Comparison of ENCODE assay signal across 15 mouse cellular contexts in the genomic region with DNA sequence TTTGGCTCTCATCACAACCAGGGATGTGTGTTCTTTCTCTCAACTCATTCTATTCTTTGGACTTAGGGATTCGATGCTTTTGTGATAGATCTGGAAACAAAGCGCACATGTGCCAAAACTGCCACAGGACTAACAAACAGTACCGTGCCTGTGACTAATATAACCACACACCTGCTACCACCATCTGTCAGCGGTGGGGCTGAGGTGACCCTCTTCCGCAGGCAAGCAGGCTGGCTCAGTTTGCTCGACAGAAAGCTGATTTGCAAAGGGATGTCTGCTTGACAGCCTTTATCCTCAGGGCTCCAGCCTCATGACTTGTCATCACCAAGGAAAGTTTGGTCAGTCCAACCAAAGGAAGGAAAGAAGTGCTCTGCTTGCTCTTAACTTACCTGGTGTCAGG.
DNase-seq lines count a peak whose midpoint lies in the region; ATAC-seq and TF ChIP-seq lines count a peak whose summit lies in the region.
"Had no signal": no experiment of that assay in that cellular context is flagged by ENCODE, and none has a peak within 500 bp of the region (broad histone marks: within the 10 kb centered on the region; RNA-seq: fewer than 3 reads in every experiment).

No protein-coding gene starts in this region.

- H3K9ac ChIP-seq in forebrain, embryonic 12.5 days, result no peak overlapping the region
- no peak overlapping the region for H3K9ac ChIP-seq in neural tube, embryonic 13.5 days
- H3K9ac ChIP-seq in forebrain, embryonic 16.5 days (replicated peaks; ENCODE audit: low read depth, low read length), result no peak overlapping the region
- no peak overlapping the region for H3K9ac ChIP-seq in heart, adult 2 months (ENCODE audit: low read depth, low read length)
- H3K9ac ChIP-seq: intestine, embryonic 15.5 days; limb, embryonic 13.5 days; stomach, embryonic 15.5 days had no signal

- no peaks in the 10 kb centered on the region for H3K36me3 ChIP-seq in forebrain, embryonic 12.5 days (replicated peaks)
- H3K36me3 ChIP-seq in forebrain, embryonic 10.5 days (replicated peaks), result no peaks in the 10 kb centered on the region
- H3K36me3 ChIP-seq in neural tube, embryonic 13.5 days, result no peaks in the 10 kb centered on the region
- H3K36me3 ChIP-seq in forebrain, embryonic 16.5 days (ENCODE audit: control insufficient read depth, insufficient read depth), result no peaks in the 10 kb centered on the region
- no peaks in the 10 kb centered on the region for H3K36me3 ChIP-seq in heart, adult 2 months (ENCODE audit: control insufficient read depth, insufficient read depth, low read length)
- H3K36me3 ChIP-seq: intestine, embryonic 15.5 days; limb, embryonic 13.5 days; stomach, embryonic 15.5 days had no signal

- H3K27ac ChIP-seq in forebrain, embryonic 12.5 days, result no peak overlapping the region
- H3K27ac ChIP-seq in forebrain, embryonic 10.5 days, result no peak overlapping the region
- H3K27ac ChIP-seq in neural tube, embryonic 13.5 days (replicated peaks), result peak overlapping the region; percentile 33
- H3K27ac ChIP-seq in forebrain, embryonic 16.5 days (ENCODE audit: low read length), result no peak overlapping the region
- no peak overlapping the region for H3K27ac ChIP-seq in heart, adult 2 months
- H3K27ac ChIP-seq: intestine, embryonic 15.5 days; limb, embryonic 13.5 days; stomach, embryonic 15.5 days had no signal

- H3K27me3 ChIP-seq in forebrain, embryonic 12.5 days, result no peaks in the 10 kb centered on the region
- H3K27me3 ChIP-seq in forebrain, embryonic 10.5 days (ENCODE audit: poor library complexity, severe bottlenecking), result no peaks in the 10 kb centered on the region
- no peaks in the 10 kb centered on the region for H3K27me3 ChIP-seq in neural tube, embryonic 13.5 days
- H3K27me3 ChIP-seq in forebrain, embryonic 16.5 days (replicated peaks; ENCODE audit: control insufficient read depth, insufficient read depth, low read length), result no peaks in the 10 kb centered on the region
- H3K27me3 ChIP-seq in heart, adult 2 months (ENCODE audit: control insufficient read depth, insufficient read depth, low read length), result no peaks in the 10 kb centered on the region
- H3K27me3 ChIP-seq: intestine, embryonic 15.5 days; stomach, embryonic 15.5 days had no signal

- no peak overlapping the region for H3K4me2 ChIP-seq in forebrain, embryonic 12.5 days
- H3K4me2 ChIP-seq in neural tube, embryonic 13.5 days, result no peak overlapping the region
- H3K4me2 ChIP-seq in forebrain, embryonic 16.5 days (ENCODE audit: low read length), result no peak overlapping the region
- H3K4me2 ChIP-seq: intestine, embryonic 15.5 days; limb, embryonic 13.5 days; stomach, embryonic 15.5 days had no signal

- no peaks in the 10 kb centered on the region for H3K9me3 ChIP-seq in forebrain, embryonic 12.5 days
- no peaks in the 10 kb centered on the region for H3K9me3 ChIP-seq in forebrain, embryonic 10.5 days
- no peaks in the 10 kb centered on the region for H3K9me3 ChIP-seq in neural tube, embryonic 13.5 days
- no peaks in the 10 kb centered on the region for H3K9me3 ChIP-seq in forebrain, embryonic 16.5 days (ENCODE audit: control insufficient read depth, low read length)
- H3K9me3 ChIP-seq: intestine, embryonic 15.5 days; limb, embryonic 13.5 days; stomach, embryonic 15.5 days had no signal

- no peak for TF ChIP-seq CTCF in heart, adult 2 months (IDR thresholded peaks at IDR 0.05)

- no peak for DNase-seq in forebrain, embryonic 10.5 days (ENCODE audit: extremely low spot score, low spot score)
- no peak for DNase-seq in neural tube, embryonic 10.5 days (ENCODE audit: extremely low spot score, low spot score)
- DNase-seq in thymus, postnatal 36 days, result no peak
- DNase-seq in heart, adult 2 months, result no peak
- no peak for DNase-seq in urinary bladder, postnatal 36 days (ENCODE audit: low spot score in 2 of 2)
- DNase-seq: heart, adult 18-20 months; kidney, postnatal 10 days; lung, adult 2 months; thymus, postnatal 14 days had no signal

- no peak for TF ChIP-seq EP300 in heart, adult 2 months (IDR thresholded peaks at IDR 0.05; ENCODE audit: insufficient read depth, low read depth, low read length)

- peak; percentile 50; the same call in 1 of the 2 replicates for ATAC-seq in forebrain, embryonic 12.5 days (ENCODE audit: low FRiP score)
- ATAC-seq in neural tube, embryonic 13.5 days (ENCODE audit: low read depth), result no peak
- ATAC-seq in forebrain, embryonic 16.5 days, result peak; percentile 60; the same call in 1 of the 2 replicates
- ATAC-seq: intestine, embryonic 15.5 days had no signal

- intact Hi-C loops in heart, adult 2 months (cut with DNase I), result no loop called here

- no peak overlapping the region for H3K4me3 ChIP-seq in forebrain, embryonic 12.5 days (replicated peaks)
- H3K4me3 ChIP-seq in forebrain, embryonic 10.5 days, result no peak overlapping the region
- H3K4me3 ChIP-seq in neural tube, embryonic 13.5 days, result no peak overlapping the region
- no peak overlapping the region for H3K4me3 ChIP-seq in forebrain, embryonic 16.5 days (replicated peaks; ENCODE audit: low read length)
- H3K4me3 ChIP-seq in heart, adult 2 months, result no peak overlapping the region
- H3K4me3 ChIP-seq: intestine, embryonic 15.5 days; limb, embryonic 13.5 days; stomach, embryonic 15.5 days had no signal

- TF ChIP-seq POLR2A in heart, adult 2 months (IDR thresholded peaks at IDR 0.05; ENCODE audit: insufficient read depth, low read depth, low read length), result no peak

- H3K4me1 ChIP-seq in forebrain, embryonic 12.5 days, result peaks cover 5% of the 10 kb centered on the region; the same call in 1 of the 2 replicates
- no peaks in the 10 kb centered on the region for H3K4me1 ChIP-seq in forebrain, embryonic 10.5 days
- peaks cover 48% of the 10 kb centered on the region for H3K4me1 ChIP-seq in neural tube, embryonic 13.5 days (replicated peaks)
- peaks cover 7% of the 10 kb centered on the region; the same call in 1 of the 2 replicates for H3K4me1 ChIP-seq in forebrain, embryonic 16.5 days (replicated peaks; ENCODE audit: control insufficient read depth, insufficient read depth, low read length)
- H3K4me1 ChIP-seq in heart, adult 2 months (ENCODE audit: control insufficient read depth, insufficient read depth, low read length), result no peaks in the 10 kb centered on the region
- H3K4me1 ChIP-seq: intestine, embryonic 15.5 days; stomach, embryonic 15.5 days had no signal

- 70% methylated on average over 6 of the region's 6 CpGs for WGBS in forebrain, embryonic 12.5 days
- WGBS in forebrain, embryonic 10.5 days, result 92% methylated on average over 6 of the region's 6 CpGs
- 57% methylated on average over 6 of the region's 6 CpGs for WGBS in neural tube, embryonic 13.5 days
- WGBS in forebrain, embryonic 16.5 days, result 44% methylated on average over 6 of the region's 6 CpGs
- 71% methylated on average over 6 of the region's 6 CpGs for WGBS in heart, adult 2 months

- H3K79me2 ChIP-seq in heart, adult 2 months (replicated peaks; ENCODE audit: control insufficient read depth, insufficient read depth, low read length), result no peaks in the 10 kb centered on the region
